Mouse (Mus musculus) myocyte (in vitro differentiated cells): ENCODE measurements around the gene Csrp3.

ENCODE experiments used
- CEBPB ChIP-seq: IDR thresholded peaks from 2 replicates; pipeline ENCODE4 v1.6.1; 2011; ENCODE audit warnings: mild to moderate bottlenecking, moderate library complexity; ENCODE audit not compliant: poor library complexity, insufficient read depth, severe bottlenecking
- E2F4 ChIP-seq: IDR thresholded peaks from one replicate; pipeline ENCODE4 v1.6.1; 2011; ENCODE audit warnings: mild to moderate bottlenecking, control low read depth, moderate library complexity; ENCODE audit not compliant: insufficient read depth
- MAX ChIP-seq: IDR thresholded peaks from one replicate; pipeline ENCODE4 v1.6.1; 2011; ENCODE audit warnings: low read depth, mild to moderate bottlenecking, control low read depth
- MYOD1 ChIP-seq, 3 experiments: IDR thresholded peaks; one replicate each; pipeline ENCODE4 v1.6.1; 2011; ENCODE audit warnings: control low read depth in 2 of 3, low read depth in 2 of 3, mild to moderate bottlenecking in 2 of 3, moderate library complexity in 1 of 3; ENCODE audit not compliant: insufficient read length in 2 of 3, control insufficient read depth in 1 of 3
- MYOG ChIP-seq, 3 experiments: IDR thresholded peaks; one replicate each; pipeline ENCODE4 v1.6.1; 2011; ENCODE audit warnings: control low read depth in 2 of 3, low read depth in 2 of 3, mild to moderate bottlenecking in 2 of 3; ENCODE audit not compliant: insufficient read length in 2 of 3, control insufficient read depth in 1 of 3, insufficient read depth in 1 of 3
- POLR2A ChIP-seq: IDR thresholded peaks from one replicate; pipeline ENCODE4 v1.6.1; 2011; ENCODE audit warnings: low read depth, mild to moderate bottlenecking, control low read depth, moderate library complexity; ENCODE audit not compliant: insufficient read length
- POLR2AphosphoS2 ChIP-seq: IDR thresholded peaks from one replicate; pipeline ENCODE4 v1.6.1; 2011; ENCODE audit warnings: low read depth, control low read depth; ENCODE audit not compliant: insufficient read length
- REST ChIP-seq: IDR thresholded peaks from one replicate; pipeline ENCODE4 v1.6.1; 2011; ENCODE audit warnings: mild to moderate bottlenecking, control low read depth, moderate library complexity; ENCODE audit not compliant: insufficient read depth, insufficient read length
- SRF ChIP-seq: IDR thresholded peaks from one replicate; pipeline ENCODE4 v1.6.1; 2011; ENCODE audit warnings: low read depth; ENCODE audit not compliant: control insufficient read depth, insufficient read length
- TCF12 ChIP-seq: IDR thresholded peaks from one replicate; pipeline ENCODE4 v1.6.1; 2011; ENCODE audit warnings: mild to moderate bottlenecking, control low read depth; ENCODE audit not compliant: poor library complexity, insufficient read depth, severe bottlenecking
- TCF3 ChIP-seq: IDR thresholded peaks from one replicate; pipeline ENCODE4 v1.6.1; 2011; ENCODE audit warnings: low read depth, control low read depth; ENCODE audit not compliant: insufficient read length
- USF1 ChIP-seq: IDR thresholded peaks from one replicate; pipeline ENCODE4 v1.6.1; 2011; ENCODE audit warnings: low read depth, mild to moderate bottlenecking, control low read depth, moderate library complexity

DNA sequence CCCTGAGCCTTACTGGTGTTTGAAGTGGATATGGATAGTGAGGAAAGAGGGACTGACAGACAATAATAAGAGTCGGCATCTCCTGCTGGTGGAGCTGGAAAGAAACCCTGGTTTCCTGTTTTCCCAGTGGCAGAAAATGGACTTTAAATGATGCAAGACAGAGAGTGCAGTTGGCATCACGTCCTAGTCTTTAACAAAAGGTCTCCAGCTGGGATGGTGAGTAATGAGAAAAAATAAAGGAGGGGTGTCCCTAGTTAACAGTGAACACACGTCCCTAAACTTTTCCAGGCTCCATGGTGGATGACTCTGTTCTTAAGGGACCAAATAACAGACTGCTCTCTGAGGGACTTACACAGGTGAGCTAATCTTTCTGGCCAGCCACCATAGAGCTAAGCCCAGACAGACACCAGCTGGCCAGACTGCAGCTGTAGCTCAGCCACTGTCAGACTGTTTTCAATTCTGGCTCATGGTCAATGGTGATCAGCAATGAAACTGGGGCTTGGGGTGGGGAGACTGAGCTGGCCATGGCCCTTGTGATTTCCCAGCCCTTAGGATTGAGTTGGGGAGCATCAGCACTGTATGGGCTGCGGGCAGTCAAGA, 13.4 kb downstream of the Csrp3 start:
- TF ChIP-seq POLR2A (no peak), TCF12 (no peak), E2F4 (no peak), SRF (no peak), CEBPB (peak; percentile 24; the same call in 1 of the 2 replicates), USF1 (no peak), REST (no peak), MAX (no peak), TCF3 (peak; percentile 46), MYOD1 (IDR thresholded peaks at IDR 0.05; ENCODE audit: control insufficient read depth in 1 of 3, insufficient read length in 2 of 3, low read depth in 2 of 3) (peak; percentile 52 to 93 (median 92)), MYOG (IDR thresholded peaks at IDR 0.05; ENCODE audit: control insufficient read depth in 1 of 3, insufficient read depth in 1 of 3, insufficient read length in 2 of 3, low read depth in 2 of 3) (peak; percentile 73 to 88 (median 77)), POLR2AphosphoS2 (no peak)
